Mouse (Mus musculus) 3134 (cell line): ENCODE data around the gene Spaca6.

Experiments used
- DNase-seq: peaks from one replicate; pipeline ENCODE4 v3.0.0-alpha.2; 2011; ENCODE audit warnings: low spot score; ENCODE audit not compliant: insufficient read length; ENCODE audit errors: extremely low read depth

Spaca6 gene

DNA sequence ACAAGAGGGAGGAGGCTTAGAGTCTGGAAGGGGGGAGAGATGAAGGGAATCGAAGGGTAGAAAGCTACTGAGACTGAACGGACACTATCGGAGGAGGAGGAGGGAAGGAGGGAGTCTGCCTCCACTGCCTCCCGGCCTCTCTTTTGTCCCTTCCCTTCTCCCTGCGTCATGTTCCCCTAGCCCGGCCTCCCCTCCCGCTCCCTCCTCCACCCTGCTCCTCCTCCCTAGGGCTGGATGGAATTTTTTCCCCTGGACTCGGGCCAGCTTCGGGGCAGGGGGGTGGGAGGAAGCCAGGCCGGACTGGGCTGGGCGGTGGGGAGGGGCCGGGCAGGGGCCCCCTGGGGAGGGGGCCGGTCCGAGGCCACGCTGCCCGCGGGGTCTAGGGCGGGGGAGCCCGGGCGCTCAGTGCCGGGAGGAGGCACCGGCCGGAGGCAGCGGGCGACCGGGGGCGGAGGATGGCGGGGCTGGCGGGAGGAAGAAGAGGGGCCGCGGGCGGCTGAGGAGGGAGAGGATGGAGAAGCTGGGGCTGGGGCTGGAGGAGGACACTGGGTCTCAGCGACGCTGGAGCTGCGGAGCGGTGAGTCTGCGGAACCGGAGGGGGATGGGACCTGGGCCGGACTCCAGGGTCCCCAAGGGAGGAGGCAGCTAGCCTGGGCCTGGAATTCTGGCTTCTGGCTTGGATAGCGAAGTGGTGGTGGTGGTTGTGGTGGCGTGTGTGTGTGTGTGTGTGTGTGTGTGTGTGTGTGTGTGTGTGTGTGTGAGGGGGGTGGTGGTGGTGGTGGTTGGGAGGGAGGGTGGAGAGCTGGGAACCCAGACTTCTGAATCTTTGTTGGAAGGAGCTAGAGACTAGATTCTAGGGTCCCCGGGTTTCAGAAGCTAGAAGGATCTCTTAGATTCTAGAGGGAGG, at the start of gene Spaca6:
TSS of gene Spaca6 (plus strand) at position 408 of the 907 bp plus-strand sequence.
- peak; percentile 89 for DNase-seq

DNA sequence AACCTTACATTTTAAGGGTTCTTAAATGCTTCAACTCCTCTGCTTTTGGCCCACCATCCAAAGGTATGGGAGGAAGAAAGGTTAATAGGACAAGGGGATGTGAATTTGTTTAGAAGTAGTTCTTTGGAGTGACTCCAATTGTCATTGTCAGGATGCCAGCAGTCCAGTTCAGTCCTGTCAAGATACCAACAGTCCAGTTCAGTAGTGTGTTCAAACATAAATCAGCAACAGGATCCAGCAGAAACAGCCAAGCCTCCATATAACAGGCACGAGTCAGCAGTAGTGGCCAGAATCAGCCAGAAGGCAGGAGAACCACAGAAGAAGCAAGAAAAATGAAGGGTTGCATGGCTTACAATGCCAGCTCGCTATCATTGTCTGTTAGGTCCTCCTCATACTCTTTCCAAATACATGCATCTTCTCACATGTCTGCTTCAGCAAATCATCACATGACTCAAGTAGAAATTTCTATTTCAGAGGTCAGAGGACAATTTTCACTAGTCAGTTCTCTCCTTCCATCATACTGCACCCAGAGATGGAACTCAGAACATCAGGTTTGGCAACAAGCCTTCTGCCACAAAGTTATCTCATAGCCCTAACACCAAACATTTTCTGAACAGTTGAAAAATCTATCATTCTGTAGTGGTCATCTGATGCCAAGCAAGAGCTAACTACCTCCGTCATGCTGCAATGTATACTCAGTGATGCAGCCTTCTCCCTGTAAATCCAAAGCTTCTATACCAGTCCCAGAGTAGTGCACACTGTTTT, 35.9 kb upstream of the Spaca6 start:
- no peak for DNase-seq

DNA sequence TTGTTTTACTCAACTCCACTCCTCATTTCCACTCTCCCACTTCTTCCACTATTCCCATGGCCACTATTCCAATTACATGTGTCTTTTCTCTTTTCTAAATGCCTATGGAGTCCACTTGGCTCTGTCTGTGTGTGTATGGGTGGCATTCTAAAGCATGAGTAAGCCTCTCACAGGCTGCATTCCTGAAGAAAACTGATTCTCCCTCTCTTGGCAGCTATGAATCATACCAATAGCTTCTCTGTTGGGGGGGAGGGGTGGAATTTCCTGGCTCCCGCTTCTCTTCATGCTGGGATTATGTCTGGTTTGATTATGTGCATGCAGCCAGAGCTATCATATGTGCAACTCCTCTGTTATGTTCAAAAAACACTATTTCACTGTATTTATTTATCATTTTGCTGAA, 34.4 kb upstream of the Spaca6 start:
- DNase-seq = peak; percentile 70

DNA sequence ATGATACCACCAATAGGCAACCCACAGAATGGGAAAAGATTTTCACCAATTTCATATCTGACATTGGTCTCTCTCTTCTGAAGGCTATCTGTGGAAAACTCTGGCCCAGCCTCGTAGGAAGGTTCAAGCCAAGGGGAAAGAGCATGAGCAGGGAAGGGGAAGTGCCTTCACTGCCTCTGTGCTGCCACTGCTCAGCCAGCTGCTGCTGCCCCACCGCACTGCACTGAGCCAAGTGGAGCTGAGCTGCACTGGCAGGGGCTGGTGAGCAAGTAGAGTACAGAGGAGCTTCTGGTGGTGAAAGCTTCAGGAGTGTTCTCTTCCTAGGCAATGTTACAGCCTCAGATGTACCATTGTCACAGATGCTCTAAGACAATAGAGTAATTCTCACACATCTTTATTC, 31.4 kb upstream of the Spaca6 start:
- peak; percentile 6 for DNase-seq

DNA sequence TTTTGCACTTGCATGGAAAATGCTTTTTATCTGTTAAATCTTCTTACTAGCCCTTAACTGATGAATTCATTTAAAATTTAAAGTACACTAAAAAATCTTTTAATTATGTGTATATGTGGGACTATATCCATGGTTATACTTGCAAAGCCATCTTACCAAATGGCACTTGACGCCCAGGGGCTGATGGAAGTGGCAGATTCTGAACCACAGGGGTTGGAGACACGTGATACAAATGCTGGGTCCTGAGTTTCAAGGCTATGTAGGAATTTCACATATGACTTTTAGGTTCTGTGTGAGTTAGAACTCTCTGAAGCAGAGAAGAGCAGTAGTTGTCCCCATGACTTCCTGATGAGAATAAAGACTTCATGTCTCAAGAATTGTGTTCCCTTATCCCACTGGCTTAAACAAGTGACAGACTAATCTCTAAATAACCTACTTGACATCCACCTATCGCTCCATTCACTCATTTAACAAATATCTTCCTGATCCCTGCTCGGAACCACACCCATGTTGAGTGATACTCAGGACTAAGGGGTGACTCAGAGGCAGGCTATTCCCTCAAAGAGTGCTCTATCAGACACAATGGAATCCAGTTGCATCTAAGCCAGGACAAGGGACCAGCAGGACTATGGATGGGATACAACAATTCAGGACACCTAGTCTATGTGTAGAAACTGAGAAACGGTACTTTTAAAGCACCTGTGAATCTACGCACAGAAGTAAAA, 3.2 kb upstream of the Spaca6 start:
- DNase-seq = peak; percentile 65

DNA sequence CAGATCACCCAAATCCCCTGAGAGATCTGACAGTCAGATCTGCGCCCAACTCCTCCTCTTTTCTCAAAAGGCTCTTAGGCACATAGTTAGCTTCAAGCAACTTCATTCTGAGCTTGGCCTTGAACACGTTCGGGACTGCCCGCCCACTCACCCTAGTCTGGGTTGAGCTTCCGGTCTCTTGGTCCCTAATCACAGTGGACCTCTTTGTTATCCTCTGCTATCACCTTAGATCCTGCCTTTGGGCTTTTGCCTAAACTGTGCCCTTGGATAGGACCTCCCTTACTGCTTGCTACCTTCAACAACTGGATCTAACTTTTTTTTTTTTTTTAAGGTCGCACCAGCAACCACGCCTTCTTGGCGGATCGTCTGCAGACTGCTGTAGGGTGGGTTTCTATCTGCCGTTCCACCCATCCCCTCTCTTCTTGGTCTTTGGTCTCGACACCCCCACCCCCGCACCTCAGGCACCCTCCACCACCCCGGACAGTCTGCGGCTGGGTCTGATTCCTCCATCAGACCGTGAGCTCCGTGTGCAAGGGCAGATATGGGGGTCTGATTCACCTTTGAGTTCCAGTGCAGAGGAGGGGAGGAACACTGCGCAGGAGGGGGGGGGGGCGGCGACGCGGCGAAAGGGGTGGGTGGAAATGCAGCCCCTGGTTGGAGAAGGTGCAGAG, 902 bp upstream of the Spaca6 start:
- DNase-seq = peak; percentile 76

DNA sequence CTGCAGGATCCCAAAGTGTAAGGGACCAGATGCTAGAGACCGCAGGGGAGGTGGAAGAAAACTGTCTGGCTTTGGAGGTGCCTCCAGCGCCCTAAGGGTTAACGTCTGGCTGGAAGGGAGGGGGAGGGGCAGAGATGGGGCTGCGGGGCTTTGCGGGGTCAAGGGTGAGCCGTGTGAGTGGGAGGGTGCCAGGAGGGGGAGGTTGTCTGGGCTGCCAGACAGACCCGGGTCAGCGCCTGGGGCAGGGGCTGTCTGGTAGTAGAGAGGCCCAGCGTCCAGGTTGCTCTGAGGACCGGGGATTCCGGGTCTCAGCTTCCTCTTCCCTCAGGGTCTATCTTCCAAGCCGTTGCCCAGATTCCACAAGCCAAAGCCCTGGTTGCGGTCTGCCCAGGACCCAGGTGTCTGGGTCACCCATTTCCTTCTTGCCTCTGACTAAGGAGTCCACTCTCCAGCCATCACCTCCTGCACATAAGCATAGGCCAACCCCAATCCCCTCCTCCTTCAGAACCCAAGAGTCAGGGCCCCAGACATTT, 766 bp downstream of the Spaca6 start:
- peak; percentile 81 for DNase-seq

DNA sequence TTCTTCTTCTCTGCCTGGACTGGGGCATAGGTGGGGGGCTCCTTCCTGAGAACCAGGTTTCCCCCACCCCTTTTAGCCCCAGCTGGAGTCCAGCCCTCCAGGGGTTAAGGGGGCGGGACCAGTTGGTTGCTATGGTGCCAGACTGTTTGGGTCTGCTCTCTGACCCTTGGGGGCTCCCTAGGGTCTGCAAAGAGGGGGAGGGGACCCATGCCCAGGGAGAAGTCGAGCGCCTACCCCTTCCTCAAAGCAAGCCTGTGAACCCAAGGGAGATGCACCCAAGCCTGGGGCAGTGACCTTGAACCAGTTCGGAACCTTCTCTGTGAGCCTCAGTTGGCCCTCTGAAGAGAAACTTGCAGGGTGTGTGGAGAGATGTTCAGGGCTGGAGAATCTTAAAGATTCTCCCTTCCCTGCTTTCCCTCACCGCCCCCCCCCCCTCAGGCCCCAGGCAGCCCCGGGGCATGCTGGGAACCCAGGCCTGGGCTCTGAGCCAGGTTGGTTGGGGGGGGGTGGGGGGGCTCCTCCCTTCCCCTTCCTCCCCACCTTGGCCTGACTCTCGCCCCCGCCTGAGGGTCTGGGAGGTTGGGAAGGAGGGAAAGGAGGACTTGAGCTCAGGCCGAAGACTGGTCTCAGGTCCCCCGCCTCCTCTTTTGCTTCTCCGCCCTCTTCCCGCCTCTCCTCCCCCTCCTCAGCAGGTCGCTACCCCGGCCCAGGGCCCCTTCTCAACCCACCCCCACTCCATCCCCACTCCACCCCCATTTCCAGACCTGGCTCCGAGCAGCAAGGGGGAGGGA, 1.4 kb downstream of the Spaca6 start:
- peak; percentile 79 for DNase-seq

DNA sequence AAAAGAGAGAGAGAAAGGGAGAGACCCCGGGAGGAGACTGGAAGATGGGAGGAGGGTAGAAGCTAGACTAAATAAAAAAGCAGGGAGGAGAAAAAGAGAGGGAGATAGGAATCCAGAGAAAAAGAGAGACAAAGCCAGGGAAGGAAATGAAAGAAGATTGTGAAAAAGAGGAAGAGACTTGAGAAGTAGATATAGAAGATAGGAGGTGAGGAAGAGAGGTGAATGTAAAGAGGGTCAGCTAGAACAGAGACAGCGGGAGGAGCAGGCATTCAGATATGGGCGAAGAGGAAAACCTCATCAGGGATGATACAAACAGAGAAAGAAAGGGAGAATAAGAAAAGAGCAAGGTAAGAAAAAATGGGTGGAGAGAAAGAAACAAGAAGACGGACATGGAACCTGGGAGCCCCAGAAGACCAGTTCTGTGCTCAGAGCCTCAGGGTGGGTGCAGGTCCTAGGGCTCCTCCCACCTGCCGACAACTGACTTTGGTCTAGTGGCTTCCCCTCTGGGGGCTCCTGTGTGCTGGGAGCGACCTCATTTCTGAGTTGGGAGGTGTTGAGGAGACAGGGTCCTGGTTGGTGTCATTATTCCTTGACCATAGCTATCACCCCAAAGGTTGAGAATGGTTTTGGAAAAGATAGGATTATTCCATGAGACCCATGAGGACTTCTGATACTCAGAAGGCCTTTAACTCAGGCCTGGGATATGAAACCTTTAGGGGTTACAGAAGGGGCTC, 2.3 kb downstream of the Spaca6 start:
- DNase-seq = no peak

DNA sequence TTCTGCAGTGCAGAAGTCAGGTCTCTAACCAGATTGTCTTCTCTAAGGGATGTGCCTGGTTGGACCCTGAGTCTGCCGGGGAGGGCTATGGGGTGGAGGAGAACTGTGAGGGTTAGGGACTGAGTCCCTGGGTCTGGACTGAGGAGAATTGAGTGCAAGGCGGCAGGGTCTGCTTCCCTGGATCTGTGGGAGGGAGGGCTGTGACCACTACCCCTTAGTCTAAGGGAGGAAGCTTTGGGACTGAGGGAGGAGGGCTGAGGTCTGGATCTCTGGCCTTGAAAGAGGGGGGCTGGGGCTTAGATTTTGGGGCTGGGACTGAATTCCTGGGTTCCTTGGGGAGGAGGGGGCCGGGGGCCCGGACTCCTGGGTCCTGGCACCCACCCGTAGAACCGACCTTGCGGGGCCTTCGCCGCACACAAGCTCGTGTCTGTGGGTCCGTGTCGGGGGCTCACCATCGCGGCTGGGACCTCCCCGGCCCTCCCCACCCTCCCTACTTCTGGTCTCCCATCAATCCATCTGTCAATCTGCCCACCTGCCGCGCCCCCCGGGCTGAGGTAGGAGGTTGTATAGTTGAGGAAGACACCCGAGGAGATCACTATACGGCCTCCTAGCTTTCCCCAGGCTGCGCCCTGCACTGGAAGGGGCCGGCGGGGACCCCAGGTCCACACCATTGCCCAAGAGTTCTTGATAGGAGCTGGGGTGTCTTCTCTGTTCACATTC, 3.0 kb downstream of the Spaca6 start:
- no peak for DNase-seq

DNA sequence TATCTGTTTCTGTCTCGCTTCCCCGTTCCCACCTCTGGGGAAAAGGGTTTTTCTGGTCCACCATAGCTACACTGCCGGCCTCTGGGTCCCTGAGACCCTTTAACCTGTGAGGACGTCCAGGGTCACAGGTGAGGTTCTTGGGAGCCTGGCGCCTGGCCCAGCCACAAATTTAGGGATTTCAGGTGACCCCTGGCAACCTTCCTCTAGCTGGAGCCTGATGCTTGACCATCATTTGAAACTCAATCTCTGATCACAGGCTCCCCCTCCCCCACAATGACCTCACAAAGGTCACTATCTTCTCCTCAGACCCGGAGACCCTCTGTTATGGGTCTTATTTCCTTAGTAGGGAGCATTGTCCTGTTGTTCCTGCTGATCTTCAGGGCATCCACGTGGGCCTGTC, 3.8 kb downstream of the Spaca6 start:
- DNase-seq = no peak

DNA sequence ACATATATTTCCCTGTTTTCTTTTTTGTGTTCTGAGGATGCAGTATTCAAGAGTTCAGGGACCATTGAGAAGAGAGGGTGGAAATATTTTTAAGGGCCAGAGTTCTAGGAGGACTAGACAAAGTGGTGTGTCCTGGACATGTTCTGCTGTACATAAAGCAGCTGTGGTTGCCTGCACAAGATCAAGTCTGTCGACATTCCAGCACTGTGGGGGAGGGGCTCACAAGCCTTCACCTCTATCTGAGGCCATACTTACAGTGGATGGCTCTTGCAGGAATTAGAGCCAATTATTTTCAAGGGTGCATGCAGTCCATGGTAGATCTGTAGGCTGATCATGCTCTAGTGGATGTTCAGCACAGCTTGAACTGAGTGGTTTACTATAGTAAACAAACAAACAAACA, 7.9 kb downstream of the Spaca6 start:
- DNase-seq = no peak

DNA sequence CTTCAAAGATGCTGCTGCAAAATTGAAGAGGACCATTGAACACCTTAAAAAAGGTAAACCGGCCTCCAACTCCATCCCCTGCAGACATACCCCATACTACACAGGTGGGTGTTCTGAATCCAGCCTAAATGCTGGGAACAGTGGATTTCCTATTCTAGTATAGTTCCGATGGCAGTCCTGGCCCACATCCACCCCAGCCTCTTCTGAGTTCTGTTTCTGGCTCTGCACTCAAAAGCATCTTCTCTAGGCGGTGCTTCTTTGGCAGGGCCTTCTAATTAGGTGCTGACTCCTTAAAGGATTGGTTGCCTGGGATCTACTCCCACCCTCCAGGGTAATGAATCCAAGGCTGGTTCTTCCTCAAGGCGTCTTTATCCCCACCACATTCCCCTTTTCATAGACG, 9.1 kb downstream of the Spaca6 start:
- no peak for DNase-seq

DNA sequence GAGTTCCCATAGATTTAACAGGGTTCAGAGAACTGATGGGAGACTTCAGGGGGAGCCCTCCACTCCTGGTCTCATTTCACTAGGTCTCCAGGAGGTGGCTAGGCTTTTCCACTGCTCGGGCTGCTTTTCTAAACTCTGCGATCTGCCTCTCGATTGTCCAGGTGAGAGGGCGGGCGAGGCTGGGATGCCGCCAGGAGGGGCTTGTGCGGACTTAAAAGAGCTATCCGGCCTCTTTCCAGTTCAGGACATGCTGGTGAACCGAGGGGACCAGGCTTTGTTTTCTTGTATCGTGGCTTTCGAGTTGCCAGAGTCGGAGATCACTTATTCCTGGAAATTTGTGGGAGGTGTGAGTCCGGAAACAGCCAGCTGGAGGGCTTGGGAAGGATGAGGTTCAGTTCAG, 10.5 kb downstream of the Spaca6 start:
- no peak for DNase-seq

DNA sequence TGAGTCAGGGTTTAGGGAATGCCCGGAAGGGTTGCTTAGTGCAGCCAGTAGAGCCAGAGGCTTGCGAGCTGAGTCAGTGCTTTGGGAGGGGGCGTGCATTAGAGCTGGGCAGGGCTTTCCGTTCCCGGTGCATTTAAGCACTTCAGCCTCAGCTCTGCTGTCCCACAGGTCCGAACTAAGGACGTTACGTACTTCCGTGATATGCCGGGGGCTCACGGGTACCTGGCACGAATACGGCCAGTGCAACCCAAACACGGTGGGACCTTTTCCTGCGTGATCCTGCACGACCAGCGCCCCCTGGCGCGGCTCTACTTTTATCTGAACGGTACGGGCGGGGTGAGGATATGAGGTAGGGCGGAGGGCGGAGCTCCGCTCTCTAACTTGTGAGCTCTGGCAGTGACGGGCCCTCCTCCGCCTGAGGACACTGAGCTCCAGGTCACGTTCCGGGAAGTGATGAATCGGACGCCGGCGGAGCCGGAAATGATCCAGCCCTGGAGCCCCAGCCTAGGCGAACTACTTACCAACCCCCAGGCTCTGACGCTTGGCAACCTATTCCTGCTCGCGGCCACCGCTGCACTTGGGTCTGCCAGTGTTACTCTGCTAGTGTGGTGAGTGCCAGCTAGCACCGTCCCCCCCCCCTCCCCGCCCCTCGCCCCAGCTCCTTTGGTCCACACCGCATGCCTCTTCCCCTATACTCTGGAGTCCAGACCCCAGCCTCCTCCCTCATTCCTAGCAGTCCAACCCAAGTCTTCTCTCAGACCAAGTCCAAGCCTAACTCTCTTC, 11.2 kb downstream of the Spaca6 start:
- peak; percentile 99 for DNase-seq

DNA sequence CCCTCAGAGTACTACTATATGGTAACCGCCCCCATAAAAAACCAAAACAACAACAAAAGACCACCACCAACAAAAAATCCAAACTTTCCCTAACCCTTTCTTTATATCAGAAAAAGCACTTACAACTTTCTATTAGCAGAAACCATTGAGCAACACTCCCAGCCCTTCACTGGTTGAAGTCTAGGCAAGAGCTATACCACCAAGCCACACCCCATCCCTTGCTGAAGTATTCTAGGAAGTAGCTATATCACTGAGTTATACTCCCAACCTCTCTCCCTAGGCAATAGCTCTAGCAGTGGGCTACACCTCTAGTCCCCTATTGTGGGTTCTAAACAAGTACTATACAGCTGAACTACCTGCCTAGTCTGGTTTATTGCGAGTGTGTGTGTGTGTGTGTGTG, 12.3 kb downstream of the Spaca6 start:
- DNase-seq = no peak

DNA sequence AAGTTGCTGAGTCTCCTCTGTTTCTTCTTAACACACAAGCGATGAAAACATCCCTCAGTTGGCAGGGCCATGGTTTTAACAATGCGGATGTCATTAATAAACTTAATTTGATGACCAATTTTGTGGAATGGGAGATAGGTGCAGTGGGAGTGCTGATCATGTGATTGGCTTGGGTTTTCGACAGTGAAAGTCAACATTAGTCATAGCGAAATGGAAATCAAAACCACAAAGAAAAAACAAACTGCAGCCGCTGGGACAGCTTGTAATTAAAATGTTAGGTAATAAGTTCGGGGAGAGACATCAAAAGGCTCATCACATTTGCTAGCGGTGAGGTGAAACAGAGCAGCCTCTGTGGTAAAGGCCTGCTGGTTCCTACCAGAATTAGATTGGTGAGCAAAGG, 13.8 kb downstream of the Spaca6 start:
- DNase-seq = peak; percentile 64
